Mouse (Mus musculus) midbrain, embryonic 13.5 days (tissue): ENCODE measurements at regions not wholly inside any gene's neighbourhood (a gene's known extent, or its start where the extent isn't known, plus 50 kb on each side); places are given as distances from the start of the nearest gene placed in this dataset.
A peak's percentile ranks its signal among the peaks of the same experiment; 100 is the strongest.

Experiments used
- ATAC-seq: fragments of 200-750 bp; cut with Nextera tagmentation; 2 replicates; pipeline ENCODE4 v1.8.0; 2017; ENCODE audit warnings: mild to moderate bottlenecking, moderate TSS enrichment, moderate library complexity
- H3K27ac ChIP-seq: fragments of 300-500 bp; sonication (generic); 2 replicates; pipeline ENCODE4 v1.5.1; 2015; ENCODE audit warnings: inconsistent platforms, mild to moderate bottlenecking, moderate library complexity
- H3K27me3 ChIP-seq: fragments of 300-500 bp; sonication (generic); 2 replicates; pipeline ENCODE4 v1.6.1; 2015; ENCODE audit warnings: mild to moderate bottlenecking, inconsistent platforms
- H3K36me3 ChIP-seq: fragments of 300-500 bp; sonication (generic); 2 replicates; pipeline ENCODE4 v1.6.1; 2015; ENCODE audit warnings: mild to moderate bottlenecking, inconsistent platforms
- H3K4me1 ChIP-seq: fragments of 300-500 bp; sonication (generic); replicated peaks from 2 replicates; pipeline ENCODE4 v1.6.1; 2015; ENCODE audit warnings: inconsistent platforms
- H3K4me2 ChIP-seq: fragments of 300-500 bp; sonication (generic); replicated peaks from 2 replicates; pipeline ENCODE4 v1.6.1; 2015; ENCODE audit warnings: moderate library complexity, mild to moderate bottlenecking, inconsistent platforms
- H3K4me3 ChIP-seq: fragments of 300-500 bp; sonication (generic); replicated peaks from 2 replicates; pipeline ENCODE4 v1.5.1; 2015; ENCODE audit warnings: mild to moderate bottlenecking, inconsistent platforms
- H3K9ac ChIP-seq: fragments of 300-500 bp; sonication (generic); replicated peaks from 2 replicates; pipeline ENCODE4 v1.6.1; 2015; ENCODE audit warnings: mild to moderate bottlenecking, inconsistent platforms
- H3K9me3 ChIP-seq: fragments of 300-500 bp; sonication (generic); 2 replicates; pipeline ENCODE4 v1.6.1; 2016; ENCODE audit warnings: mild to moderate bottlenecking, inconsistent platforms
- WGBS: fragments of 180-500 bp; shearing (Covaris S2); methylation state at CpG from one replicate; pipeline ENCODE4 v1.1.7; 2015; 5-methylcytosine and 5-hydroxymethylcytosine counted together

DNA sequence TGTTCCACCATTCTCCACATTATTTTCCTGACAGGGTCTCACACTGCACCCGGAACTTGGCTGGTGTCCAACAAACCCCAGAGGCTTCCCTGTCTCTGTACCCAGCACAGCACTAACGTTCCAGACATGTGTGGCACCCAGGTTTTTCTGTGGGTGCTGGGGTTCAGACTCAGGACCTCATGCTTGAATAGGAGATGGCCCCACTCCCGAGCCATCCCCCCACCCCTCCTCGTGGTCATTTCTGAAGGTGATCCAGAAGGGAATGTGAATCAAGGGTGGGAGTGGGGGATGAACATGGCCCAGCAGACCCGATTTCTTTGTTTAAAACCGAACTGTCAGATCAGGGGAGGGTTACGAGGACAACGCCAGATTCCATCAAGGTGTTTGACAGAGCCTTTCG lies 245.6 kb downstream of the Tbc1d1 start:
- Histone ChIP-seq H3K9me3 (no peaks in the 10 kb centered on the region), H3K36me3 (no peaks in the 10 kb centered on the region), H3K4me1 (no peaks in the 10 kb centered on the region), H3K27ac (no peak overlapping the region), H3K27me3 (no peaks in the 10 kb centered on the region), H3K9ac (no peak overlapping the region), H3K4me3 (no peak overlapping the region), H3K4me2 (no peak overlapping the region)
- 86% methylated on average over 9 of the region's 9 CpGs for WGBS
- no peak for ATAC-seq

DNA sequence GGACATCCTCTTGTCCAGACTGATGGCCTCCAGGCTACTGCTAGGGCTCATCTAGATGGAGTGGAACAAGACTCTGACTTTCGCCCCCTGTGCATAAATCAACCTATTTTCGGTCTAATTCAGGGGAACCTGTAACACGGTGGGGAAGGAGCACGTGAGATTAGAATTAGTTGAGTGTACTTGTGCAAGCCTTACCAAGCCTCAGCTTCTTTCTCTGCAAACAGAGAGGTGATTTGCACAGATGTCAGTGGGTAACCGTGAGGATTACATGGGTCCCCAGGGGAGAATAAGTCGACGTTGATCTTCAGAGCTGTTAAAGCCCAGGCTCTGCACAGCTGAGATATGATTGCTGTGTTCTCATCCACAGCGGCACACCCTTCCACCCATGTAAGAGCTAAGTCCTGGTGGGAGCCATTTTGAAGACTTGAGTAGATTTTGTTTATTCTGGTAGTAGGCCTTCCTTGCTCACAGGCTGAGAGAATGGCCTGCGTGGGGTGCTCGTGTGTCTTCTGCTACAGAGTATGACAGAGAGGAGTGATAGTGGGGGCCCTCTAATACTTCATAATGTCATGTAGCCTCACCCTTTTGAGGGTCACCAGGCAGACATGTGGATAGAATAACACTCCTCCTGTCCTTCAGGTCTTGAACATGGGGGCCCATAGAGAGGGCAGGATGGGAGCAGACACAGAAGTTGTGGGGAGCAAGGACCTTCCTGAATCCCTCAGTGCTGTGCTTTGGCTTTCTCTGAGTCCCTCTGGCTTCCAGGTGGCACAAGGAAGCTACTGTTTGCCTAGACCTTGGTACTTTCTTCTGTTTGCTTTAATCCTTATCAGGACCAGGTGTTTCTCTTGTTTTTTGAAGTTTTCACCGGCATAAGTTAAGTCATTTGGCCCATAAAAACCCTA lies 247.2 kb downstream of the Tbc1d1 start:
- WGBS: 86% methylated on average over 11 of the region's 11 CpGs
- Histone ChIP-seq H3K9ac (no peak overlapping the region), H3K4me1 (no peaks in the 10 kb centered on the region), H3K27me3 (no peaks in the 10 kb centered on the region), H3K27ac (no peak overlapping the region), H3K4me3 (no peak overlapping the region), H3K36me3 (no peaks in the 10 kb centered on the region), H3K9me3 (no peaks in the 10 kb centered on the region), H3K4me2 (no peak overlapping the region)
- no peak for ATAC-seq

DNA sequence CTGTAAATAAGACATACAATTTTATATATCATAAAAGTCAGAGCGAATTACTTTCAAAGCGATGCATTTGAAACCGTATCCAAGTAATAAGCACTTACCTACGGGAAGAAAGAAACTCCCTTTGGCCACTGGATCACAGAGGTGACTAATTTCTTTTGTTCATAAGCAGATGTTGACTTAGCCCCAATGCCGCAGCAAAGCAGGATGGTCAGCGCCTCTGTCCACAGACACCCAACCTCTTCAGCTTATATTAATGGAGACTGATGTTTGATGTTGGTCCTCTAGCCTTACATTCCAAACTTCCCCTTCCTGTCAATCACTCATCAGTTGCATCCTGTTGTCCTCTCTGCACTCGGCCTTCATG lies 247.9 kb downstream of the Tbc1d1 start:
- H3K9ac ChIP-seq: no peak overlapping the region
- no peaks in the 10 kb centered on the region for H3K27me3 ChIP-seq
- H3K36me3 ChIP-seq: no peaks in the 10 kb centered on the region
- ATAC-seq: no peak
- H3K4me1 ChIP-seq: no peaks in the 10 kb centered on the region
- WGBS: 94% methylated on average over 7 of the region's 7 CpGs
- no peak overlapping the region for H3K4me3 ChIP-seq
- no peaks in the 10 kb centered on the region for H3K9me3 ChIP-seq
- no peak overlapping the region for H3K27ac ChIP-seq
- H3K4me2 ChIP-seq: no peak overlapping the region

DNA sequence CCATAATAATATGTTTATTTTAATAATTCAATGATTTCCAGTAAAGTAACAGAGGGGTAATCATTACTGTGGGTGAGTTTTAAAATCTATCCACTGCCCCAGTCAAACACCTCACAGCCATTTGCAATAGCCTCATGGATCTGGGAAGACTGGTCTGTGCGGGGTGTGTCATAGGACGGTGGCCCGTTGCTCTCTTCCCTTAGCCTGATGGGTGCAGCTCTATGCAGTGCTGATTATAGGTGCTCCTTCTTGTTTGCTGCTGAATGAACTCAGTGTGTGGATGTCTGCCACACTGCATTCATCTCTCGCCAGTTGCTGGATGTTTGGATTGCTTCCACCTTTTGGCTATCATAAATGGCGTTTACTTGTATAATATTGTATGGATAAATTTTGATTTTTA lies 248.4 kb downstream of the Tbc1d1 start:
- no peak overlapping the region for H3K9ac ChIP-seq
- H3K36me3 ChIP-seq: no peaks in the 10 kb centered on the region
- ATAC-seq: no peak

DNA sequence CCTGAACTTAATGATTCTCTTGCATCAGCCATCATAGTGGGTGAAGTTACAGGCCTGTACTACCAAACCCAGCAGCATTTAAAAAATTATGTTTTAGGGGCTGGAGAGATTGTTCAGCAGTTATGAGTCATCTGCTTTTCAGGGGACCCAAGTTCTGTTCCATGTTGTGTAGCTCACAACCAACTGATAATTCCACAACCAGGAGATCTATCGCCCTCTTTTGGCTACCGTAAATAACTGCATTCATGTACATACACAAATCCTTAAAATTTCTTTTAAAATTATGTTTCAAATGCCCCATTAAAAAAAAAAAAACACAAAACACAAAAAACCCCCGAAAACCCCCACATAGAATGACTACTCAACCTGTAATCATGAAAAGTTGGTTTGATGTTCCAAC lies 252.8 kb downstream of the Tbc1d1 start:
- Histone ChIP-seq H3K36me3 (no peaks in the 10 kb centered on the region), H3K27me3 (no peaks in the 10 kb centered on the region), H3K9ac (no peak overlapping the region), H3K9me3 (no peaks in the 10 kb centered on the region), H3K4me3 (no peak overlapping the region), H3K4me1 (no peaks in the 10 kb centered on the region), H3K27ac (no peak overlapping the region), H3K4me2 (no peak overlapping the region)
- 82% methylated on average over 3 of the region's 3 CpGs for WGBS
- ATAC-seq: no peak

More for the DNA sequence above, 248.4 kb downstream of the Tbc1d1 start:
- 96% methylated on average over 5 of the region's 5 CpGs for WGBS
- Histone ChIP-seq H3K27ac (no peak overlapping the region), H3K4me2 (no peak overlapping the region), H3K9me3 (no peaks in the 10 kb centered on the region), H3K27me3 (no peaks in the 10 kb centered on the region), H3K4me3 (no peak overlapping the region), H3K4me1 (no peaks in the 10 kb centered on the region)

DNA sequence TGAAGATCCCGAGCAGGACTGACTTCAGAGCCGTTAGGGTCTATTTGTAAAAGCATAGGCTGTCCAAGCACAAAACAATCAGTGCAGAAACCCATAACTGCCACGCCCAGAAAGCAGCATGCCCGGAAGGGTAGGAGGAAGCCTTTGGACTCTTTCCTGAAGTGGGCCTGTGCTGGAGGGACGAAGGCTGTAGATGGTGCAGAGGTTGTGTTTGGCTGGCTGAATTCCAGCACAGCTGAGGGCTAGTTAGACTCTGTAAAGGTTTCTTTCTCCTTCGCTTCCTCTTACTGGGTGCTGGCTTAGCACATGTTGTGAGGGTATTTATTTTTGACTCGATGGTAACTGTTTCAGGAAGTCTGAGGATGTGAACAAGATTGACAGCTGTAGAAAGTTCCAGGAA lies 254.5 kb downstream of the Tbc1d1 start:
- no peak overlapping the region for H3K4me3 ChIP-seq
- no peaks in the 10 kb centered on the region for H3K4me1 ChIP-seq
- H3K27me3 ChIP-seq: no peaks in the 10 kb centered on the region
- 82% methylated on average over 7 of the region's 7 CpGs for WGBS
- H3K27ac ChIP-seq: no peak overlapping the region
- no peak overlapping the region for H3K9ac ChIP-seq
- H3K4me2 ChIP-seq: no peak overlapping the region
- H3K9me3 ChIP-seq: no peaks in the 10 kb centered on the region
- ATAC-seq: no peak
- H3K36me3 ChIP-seq: no peaks in the 10 kb centered on the region

DNA sequence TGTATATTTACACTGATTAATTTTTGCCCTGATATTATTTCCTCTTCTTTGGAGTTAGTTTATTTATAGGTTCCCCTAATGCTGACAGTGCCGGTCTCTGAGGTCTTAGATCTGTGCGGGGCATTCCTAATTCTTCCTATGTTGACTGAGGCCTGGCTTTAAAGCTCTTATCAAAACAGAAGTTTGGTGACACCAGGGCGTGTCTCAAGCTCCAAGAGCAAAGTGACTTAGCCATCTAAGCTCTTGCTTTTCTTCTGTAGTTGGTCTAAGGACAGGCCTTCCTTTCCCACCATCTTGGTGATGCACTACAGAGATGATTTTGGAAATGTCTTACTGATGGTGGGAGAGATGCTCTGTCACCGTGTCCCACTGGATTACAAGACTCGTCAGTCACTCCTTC lies 258.4 kb downstream of the Tbc1d1 start:
- no peak overlapping the region for H3K27ac ChIP-seq
- no peak overlapping the region for H3K4me3 ChIP-seq
- no peaks in the 10 kb centered on the region for H3K36me3 ChIP-seq
- no peaks in the 10 kb centered on the region for H3K27me3 ChIP-seq
- ATAC-seq: no peak
- H3K4me1 ChIP-seq: no peaks in the 10 kb centered on the region
- H3K9ac ChIP-seq: no peak overlapping the region
- WGBS: 84% methylated on average over 5 of the region's 5 CpGs
- H3K4me2 ChIP-seq: no peak overlapping the region
- H3K9me3 ChIP-seq: no peaks in the 10 kb centered on the region

DNA sequence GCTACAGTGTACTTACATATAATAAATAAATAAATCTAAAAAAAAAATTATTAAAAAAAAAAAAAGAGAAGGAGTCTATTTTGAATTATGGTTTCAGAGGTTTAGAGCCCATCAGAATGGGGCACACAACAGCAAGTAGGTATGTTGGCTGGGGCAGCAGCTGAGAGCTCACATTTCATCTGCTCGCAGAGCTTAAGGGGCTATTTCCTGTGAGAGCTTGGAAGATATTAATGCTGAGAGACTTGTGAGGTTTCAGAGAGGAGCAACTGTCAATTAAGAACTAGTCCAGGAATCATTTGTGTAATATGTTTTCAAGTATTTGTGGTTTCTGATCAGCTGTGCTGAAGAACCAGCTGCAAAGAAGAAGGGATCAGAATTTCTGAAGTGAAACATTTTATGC lies 263.3 kb downstream of the Tbc1d1 start:
- Histone ChIP-seq H3K9ac (no peak overlapping the region), H3K4me1 (no peaks in the 10 kb centered on the region; the same call in 1 of the 2 replicates), H3K27ac (no peak overlapping the region), H3K4me3 (no peak overlapping the region), H3K9me3 (0 out of 2 replicates have a peak, but pooled peaks cover 4% of the 10 kb centered on the region), H3K27me3 (no peaks in the 10 kb centered on the region), H3K36me3 (no peaks in the 10 kb centered on the region), H3K4me2 (no peak overlapping the region)
- 94% methylated on average over 1 of the region's 1 CpGs for WGBS
- no peak for ATAC-seq

DNA sequence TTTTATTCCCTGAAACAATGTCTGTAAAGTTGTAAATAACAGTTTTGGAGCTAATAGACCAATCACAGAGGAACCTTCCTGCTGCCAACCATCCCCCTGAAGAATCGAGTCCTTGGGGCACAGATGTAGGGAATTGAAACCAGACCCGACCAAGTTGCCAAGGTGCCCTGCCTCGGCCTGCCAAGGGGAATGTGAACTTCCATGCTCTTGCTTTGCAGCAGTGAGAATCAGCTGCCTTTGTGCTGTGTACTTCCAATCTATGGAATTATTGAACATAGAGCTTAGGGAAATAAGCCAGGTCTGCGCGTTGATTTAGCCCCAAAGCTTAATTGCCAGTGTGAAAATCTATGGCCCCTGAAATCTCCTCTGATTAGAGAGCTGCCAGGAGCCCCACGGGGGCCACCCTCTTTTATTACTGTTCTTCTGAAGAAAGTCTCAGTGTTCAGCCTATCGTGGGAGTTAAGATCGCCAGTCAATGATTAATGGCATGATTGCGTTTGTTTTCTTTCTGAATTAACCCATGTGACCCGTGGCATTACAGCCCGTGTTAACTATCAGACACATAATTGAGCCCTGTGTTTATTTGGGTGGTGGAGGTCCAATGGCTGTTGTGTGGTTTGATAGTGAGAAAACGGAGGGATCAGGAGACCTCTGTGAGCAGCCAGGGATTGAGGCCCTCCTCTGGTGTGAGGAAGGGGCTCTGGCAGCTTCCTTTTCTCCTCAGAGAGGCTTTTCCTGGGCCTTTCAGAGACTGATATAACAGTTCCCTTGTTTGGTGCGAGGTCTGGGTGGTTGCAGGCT lies 266.9 kb downstream of the Tbc1d1 start:
- Histone ChIP-seq H3K4me2 (no peak overlapping the region), H3K4me3 (no peak overlapping the region), H3K9ac (no peak overlapping the region), H3K4me1 (no peaks in the 10 kb centered on the region; the same call in 1 of the 2 replicates), H3K9me3 (0 out of 2 replicates have a peak, but pooled peaks cover 4% of the 10 kb centered on the region), H3K27ac (no peak overlapping the region), H3K36me3 (no peaks in the 10 kb centered on the region), H3K27me3 (no peaks in the 10 kb centered on the region)
- peak; percentile 63 for ATAC-seq
- WGBS: 53% methylated on average over 13 of the region's 13 CpGs

DNA sequence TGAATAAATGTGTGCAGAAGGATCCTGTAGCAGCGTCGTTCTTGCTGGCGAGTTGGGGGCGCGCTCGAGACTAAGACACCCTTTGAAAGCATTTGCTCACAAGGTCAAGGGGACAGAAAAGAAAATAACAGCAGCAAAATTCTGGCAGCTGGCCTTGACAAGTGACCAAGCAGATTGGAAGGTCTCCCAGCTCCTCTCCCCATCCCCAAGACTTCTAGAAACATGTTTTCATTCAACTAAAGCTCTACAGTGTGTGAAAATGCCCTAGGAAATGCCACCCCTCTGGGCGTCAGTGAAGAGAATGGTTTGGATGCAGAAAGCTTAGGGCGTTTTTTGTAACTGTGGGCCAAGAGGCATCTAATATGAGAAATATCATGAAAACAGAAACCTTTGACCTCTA lies 272.7 kb downstream of the Tbc1d1 start:
- H3K9ac ChIP-seq: no peak overlapping the region
- no peaks in the 10 kb centered on the region for H3K27me3 ChIP-seq
- H3K4me2 ChIP-seq: no peak overlapping the region
- H3K36me3 ChIP-seq: no peaks in the 10 kb centered on the region
- no peak overlapping the region for H3K27ac ChIP-seq
- H3K4me1 ChIP-seq: no peaks in the 10 kb centered on the region
- ATAC-seq: no peak
- WGBS: 90% methylated on average over 8 of the region's 8 CpGs
- no peaks in the 10 kb centered on the region for H3K9me3 ChIP-seq
- no peak overlapping the region for H3K4me3 ChIP-seq

DNA sequence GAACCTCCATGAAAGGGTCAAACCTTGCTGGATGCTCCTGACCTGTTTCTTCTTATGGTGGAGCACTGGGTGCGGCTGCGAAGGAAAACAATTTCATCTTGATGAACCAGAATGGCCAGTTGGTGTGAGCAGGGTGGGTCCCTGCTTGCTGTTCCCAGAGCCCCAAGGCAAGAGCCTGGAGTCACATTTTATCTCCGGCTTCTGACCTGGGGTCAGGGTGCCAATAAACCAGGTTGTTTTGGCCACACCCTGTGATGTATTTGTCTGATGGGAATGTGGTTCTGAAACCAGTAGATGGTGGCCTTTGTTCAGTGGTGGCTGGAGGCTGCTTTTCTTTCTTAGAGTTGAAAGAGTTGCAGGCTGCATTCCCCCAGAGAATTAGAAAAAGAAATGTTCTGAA lies 274.4 kb downstream of the Tbc1d1 start:
- Histone ChIP-seq H3K9ac (no peak overlapping the region), H3K27me3 (no peaks in the 10 kb centered on the region), H3K4me1 (no peaks in the 10 kb centered on the region), H3K4me3 (no peak overlapping the region), H3K4me2 (no peak overlapping the region), H3K9me3 (no peaks in the 10 kb centered on the region), H3K36me3 (no peaks in the 10 kb centered on the region), H3K27ac (no peak overlapping the region)
- 94% methylated on average over 3 of the region's 3 CpGs for WGBS
- no peak for ATAC-seq

DNA sequence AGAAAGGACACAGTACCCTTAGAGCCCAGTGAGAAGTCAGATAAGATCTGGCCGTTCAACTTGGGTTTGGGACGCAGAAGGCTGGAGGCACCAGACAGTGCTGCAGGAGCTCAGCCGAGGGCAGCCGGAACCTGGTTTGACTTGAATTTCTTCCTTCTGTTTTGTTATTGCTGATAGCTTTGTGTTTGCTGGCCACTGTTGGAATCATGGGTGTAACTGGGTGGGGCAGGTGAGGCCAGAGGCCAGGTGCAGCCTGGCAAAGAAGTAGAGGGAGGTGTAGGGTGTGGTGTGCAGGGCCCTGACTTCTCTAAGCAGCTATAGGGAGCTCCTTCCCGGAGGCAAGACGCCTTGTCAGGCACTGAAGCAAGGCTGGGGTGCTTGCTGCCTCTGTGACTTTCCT lies 275.5 kb downstream of the Tbc1d1 start:
- ATAC-seq: no peak

More for the DNA sequence above, 275.5 kb downstream of the Tbc1d1 start:
- Histone ChIP-seq H3K9ac (no peak overlapping the region), H3K4me1 (no peaks in the 10 kb centered on the region), H3K27ac (no peak overlapping the region), H3K4me3 (no peak overlapping the region), H3K4me2 (no peak overlapping the region), H3K36me3 (no peaks in the 10 kb centered on the region), H3K9me3 (no peaks in the 10 kb centered on the region), H3K27me3 (no peaks in the 10 kb centered on the region)
- 85% methylated on average over 6 of the region's 6 CpGs for WGBS
